Mouse (Mus musculus) regulatory T cell (primary cell): ENCODE results near the gene Anks1.

Experiments
- in situ Hi-C: fragments of 300-600 bp; cut with MboI, MseI; formaldehyde crosslinking; loops from one replicate; pipeline ENCODE4 v1.15.1; 2025; ENCODE audit warnings: high pct_unique_total_duplicates

Gene Anks1

DNA sequence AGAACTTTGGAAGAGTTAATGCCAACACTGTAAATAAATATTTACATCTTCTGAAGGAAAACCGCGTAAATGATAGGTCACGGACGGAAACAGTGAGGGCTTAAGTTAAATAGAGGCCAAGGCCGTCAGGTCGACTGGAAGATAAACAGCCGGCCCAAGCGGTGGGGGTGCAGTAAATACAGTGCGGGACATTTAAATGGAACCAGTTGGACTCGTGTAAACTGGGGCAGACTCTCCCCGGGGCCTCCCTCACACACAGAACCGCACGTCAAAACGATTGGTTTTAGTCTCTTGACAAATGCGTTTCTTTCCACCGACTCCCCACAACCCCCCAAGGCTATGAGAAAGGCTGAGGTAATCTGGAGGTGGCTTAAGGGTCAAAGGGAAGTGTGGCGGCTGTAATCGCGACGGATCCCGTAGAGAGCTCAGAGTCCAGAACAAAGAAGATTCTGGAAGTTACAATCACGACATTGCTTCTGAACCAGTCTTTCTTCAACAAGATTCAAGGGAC lies 175.3 kb downstream of the Anks1 start:
- in situ Hi-C loops, result loop anchor here (5.0 kb wide), 2 partner anchors 78 to 172 kb away; no protein-coding TSS in a partner anchor

- in situ Hi-C loops, result loop anchor here (5.0 kb wide), 2 partner anchors 77 to 173 kb away; no protein-coding TSS in a partner anchor
Measured at GRCm38 (mm10) chr17:28084964-28085363, 175.9 kb downstream of the Anks1 start.

DNA sequence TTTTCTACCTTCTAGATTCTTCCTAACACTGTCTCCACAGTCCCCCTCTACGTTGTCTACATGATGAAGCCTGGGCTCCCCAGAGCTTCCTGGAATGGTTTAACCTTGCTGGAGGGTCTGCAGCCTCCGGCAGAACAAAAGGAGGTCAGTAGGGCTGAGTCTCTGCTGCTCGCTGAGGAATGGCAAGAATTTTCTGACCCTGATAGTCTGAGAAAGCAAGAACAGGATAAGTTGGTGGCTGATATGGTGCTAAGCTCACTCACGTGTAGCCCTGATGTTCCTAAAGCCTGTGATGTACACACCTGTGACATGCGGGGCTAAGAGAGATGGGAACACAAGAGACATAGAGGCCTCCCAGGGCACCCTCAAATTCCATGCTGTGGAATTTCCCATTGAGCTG lies 178.3 kb downstream of the Anks1 start:
- in situ Hi-C loops, result no loop called here

GRCm38 (mm10) chr17:28088718-28089117 lies 179.6 kb downstream of the Anks1 start:
- in situ Hi-C loops, result no loop called here

- in situ Hi-C loops, result no loop called here
Measured at GRCm38 (mm10) chr17:28092297-28092696, 183.2 kb downstream of the Anks1 start.

DNA sequence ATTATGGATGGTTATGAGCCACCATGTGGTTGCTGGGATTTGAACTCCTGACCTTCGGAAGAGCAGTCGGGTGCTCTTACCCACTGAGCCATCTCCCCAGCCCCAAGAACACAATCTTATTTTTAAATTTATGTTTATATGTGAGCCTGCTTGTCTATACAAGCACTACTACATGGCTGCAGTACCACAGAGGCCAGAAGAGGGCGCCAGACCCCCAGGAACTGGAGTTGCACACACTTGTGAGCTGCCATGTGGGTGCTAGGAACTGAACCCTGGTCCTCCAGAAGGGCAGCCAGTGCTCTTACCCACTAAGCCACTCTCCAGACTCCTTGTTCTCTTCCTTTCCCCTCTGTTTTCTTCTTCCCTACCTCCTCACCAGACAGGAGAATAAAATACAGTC lies 184.7 kb downstream of the Anks1 start:
- in situ Hi-C loops, result no loop called here

DNA sequence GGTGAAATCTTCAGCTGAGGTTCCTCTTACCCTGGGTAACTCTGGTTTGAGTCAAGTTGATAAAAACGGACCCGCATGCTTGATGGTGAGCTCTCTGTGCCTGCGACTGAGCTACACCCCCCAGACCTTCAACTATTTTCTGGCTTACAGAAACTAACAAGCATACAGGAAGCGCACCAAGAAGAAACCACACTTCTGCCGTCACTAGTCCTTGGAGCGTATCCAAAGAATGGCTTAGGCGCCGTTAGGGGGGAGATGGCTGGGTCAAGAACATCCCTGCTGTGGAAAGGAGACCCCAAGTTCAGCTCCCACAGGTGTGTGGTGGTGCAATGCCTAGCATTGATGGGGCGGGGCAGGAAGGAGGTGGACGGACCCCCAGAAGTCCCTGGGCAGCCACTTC lies 187.3 kb downstream of the Anks1 start:
- in situ Hi-C loops, result no loop called here

- in situ Hi-C loops, result no loop called here
Measured at GRCm38 (mm10) chr17:28097308-28097707, 188.2 kb downstream of the Anks1 start.

GRCm38 (mm10) chr17:28099086-28099485 lies 190.0 kb downstream of the Anks1 start:
- in situ Hi-C loops, result no loop called here

DNA sequence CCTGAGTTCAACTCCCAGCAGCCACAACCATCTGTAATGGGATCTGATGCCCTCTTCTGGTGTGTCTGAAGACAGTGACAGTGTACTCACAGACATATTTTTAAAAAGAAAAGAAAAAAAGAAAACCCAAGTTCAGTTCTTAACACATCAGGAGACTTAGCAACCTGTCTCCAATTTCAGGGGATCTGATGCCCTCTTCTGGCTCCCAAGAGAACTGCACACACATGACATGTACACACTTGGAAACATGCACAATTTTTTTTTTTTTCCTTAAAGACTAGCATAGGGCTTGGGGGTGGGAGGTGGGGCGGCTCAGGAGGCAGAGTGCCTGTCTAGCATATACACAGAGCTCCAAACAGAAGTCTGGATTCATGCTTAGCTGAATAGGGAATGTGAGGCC lies 191.6 kb downstream of the Anks1 start:
- in situ Hi-C loops, result loop anchor here (5.0 kb wide), 1 partner anchor 67 kb away; no protein-coding TSS in a partner anchor

DNA sequence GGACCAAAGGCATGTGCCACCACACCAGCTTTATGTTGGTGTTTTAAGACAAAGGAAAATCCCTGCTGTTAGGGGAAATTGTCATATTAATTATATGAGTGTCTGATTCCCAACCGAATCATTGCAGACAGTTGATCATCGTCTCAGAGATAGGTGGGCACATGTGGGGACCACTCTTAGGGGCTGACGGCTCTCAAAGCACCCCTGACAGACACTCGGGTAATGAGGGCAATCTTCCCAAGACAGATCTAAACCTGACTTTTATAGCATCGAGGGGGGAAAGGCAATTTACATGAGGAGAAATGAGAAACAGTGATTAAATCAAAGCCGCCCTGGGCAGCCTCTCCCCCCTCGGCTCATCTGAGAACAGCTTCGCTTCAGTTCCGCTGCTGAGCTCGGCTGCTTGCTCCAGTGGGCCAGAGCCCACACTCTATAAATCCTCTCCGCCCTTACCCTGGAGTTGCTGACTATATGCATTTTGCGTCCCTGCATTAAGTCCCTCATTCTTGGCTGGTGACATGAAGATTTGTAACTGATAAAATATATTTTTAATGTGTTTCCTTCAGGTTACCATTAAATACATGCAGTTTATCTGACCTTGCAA lies 192.3 kb downstream of the Anks1 start:
- in situ Hi-C loops, result loop anchor here (5.0 kb wide), 1 partner anchor 66 kb away; no protein-coding TSS in a partner anchor

- in situ Hi-C loops, result loop anchor here (5.0 kb wide), 1 partner anchor 65 kb away; no protein-coding TSS in a partner anchor
Measured at GRCm38 (mm10) chr17:28101902-28102319, 192.8 kb downstream of the Anks1 start.

- in situ Hi-C loops, result loop anchor here (5.0 kb wide), 1 partner anchor 63 kb away; no protein-coding TSS in a partner anchor
Measured at GRCm38 (mm10) chr17:28104416-28104815, 195.3 kb downstream of the Anks1 start.

DNA sequence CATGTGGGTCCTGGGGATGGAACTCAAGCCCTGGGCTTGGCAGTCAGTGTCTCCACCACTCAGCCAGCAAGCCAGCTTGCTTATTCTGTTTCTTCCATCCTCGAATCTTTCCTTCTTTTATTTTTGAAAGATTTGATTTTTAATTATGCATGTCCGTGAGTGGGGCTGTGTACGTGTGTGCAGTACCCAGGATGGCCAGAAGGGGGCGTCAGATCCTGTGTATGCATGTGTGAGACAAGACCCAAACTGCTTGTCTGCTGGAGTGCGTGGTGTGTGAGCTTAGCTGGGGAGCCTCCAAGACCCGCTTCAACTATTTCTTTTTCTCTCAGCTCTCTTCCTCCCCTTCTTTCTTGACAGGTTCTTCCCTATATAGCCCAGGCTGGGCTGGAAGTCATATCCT lies 197.2 kb downstream of the Anks1 start:
- in situ Hi-C loops, result no loop called here

GRCm38 (mm10) chr17:28107275-28107674 lies 198.2 kb downstream of the Anks1 start:
- in situ Hi-C loops, result no loop called here

- in situ Hi-C loops, result no loop called here
Measured at GRCm38 (mm10) chr17:28112266-28112665, 203.2 kb downstream of the Anks1 start.
